7 mouse cellular contexts compared by ENCODE assay signal in genomic region chr9:106306662-106307351, GRCm38 (mm10). TPM values are rescaled to one million over a fixed set of nuclear protein-coding genes. Genes with fewer than 3 reads are reported as not detected.
DNase-seq lines count a peak whose midpoint lies in the region; ATAC-seq and TF ChIP-seq lines count a peak whose summit lies in the region.

No protein-coding gene starts in this region.

- peak; percentile 49 for ATAC-seq in Patski
- peak; percentile 76 for ATAC-seq in megakaryocyte progenitor cell, adult 5-6 weeks (replicated peaks; ENCODE audit: poor library complexity)

- H3K27me3 ChIP-seq in Patski = no peaks in the 10 kb centered on the region

- in situ Hi-C loops in Patski (cut with MboI; ENCODE audit: low pct_unique_long_range_greater_than_20kb) = loop anchor here (5.0 kb wide), 2 partner anchors 40 to 115 kb away; no protein-coding TSS in a partner anchor

- CTCF ChIA-PET in Patski (lab: Charles Lee) = interaction anchor here (0.7 to 7.4 kb wide), 25 partner anchors 9 to 170 kb away, joined by 3 to 82 read pairs (median 5); partner anchors contain the start of genes Dusp7, Parp3 and Poc1a

- peak; percentile 98 for TF ChIP-seq CTCF in Patski (IDR thresholded peaks at IDR 0.05)

- DNase-seq in Patski (ENCODE audit: low read depth, low spot score) = no peak
- peak; percentile 68 for DNase-seq in cerebellum, adult 8-10 months
- DNase-seq in frontal cortex, adult 2 months (ENCODE audit: extremely low spot score in 1 of 2, low spot score in 1 of 2) = peak; percentile 65 to 90
- peak; percentile 42 for DNase-seq in hindlimb bud, embryonic 11.5 days (ENCODE audit: extremely low spot score, low read depth, low spot score)
- peak; percentile 80 to 88 for DNase-seq in left cerebral cortex, adult 18-20 months (ENCODE audit: low spot score in 2 of 2)
- peak; percentile 82 to 91 for DNase-seq in right cerebral cortex, adult 2 months (ENCODE audit: low spot score in 2 of 2)

- POLR2A ChIA-PET in Patski (lab: Charles Lee) = interaction anchor here (1.0 kb wide), 1 partner anchor 62 kb away, joined by 4 read pairs; the partner anchor contains the start of gene Dusp7

RNA-seq across cellular contexts. Expression of gene Poc1a, which starts 25.9 kb away (rescaled TPM):
- polyA plus RNA-seq in Patski (2021) = 9.9 TPM
- 24.2 and 25.6 TPM in 2 replicates for polyA plus RNA-seq in frontal cortex, adult 2 months (2012; rRNA removed)
- total RNA-seq in left cerebral cortex, adult 18-20 months (2021) = 10 to 100 TPM; 14.8 to 16.1 TPM
- 38.9 and 50.1 TPM in 2 replicates for total RNA-seq in megakaryocyte progenitor cell, adult 5-6 weeks (2015)
- 33.2 and 43.8 TPM in 2 replicates for total RNA-seq in megakaryocyte progenitor cell, adult 5-6 weeks (2017)

RNA-seq across cellular contexts. Expression of gene Alas1, which starts 58.4 kb away (rescaled TPM):
- 91.4 TPM for polyA plus RNA-seq in Patski (2021)
- polyA plus RNA-seq in frontal cortex, adult 2 months (2012; rRNA removed) = 122 and 129 TPM in 2 replicates
- 100 to 1,000 TPM; 135 to 137 TPM for total RNA-seq in left cerebral cortex, adult 18-20 months (2021)
- 559 and 576 TPM in 2 replicates for total RNA-seq in megakaryocyte progenitor cell, adult 5-6 weeks (2015)
- 961 and 988 TPM in 2 replicates for total RNA-seq in megakaryocyte progenitor cell, adult 5-6 weeks (2017)

Comparison
In these comparisons a context has a peak if more than half of its experiments do, and no peak if none do; other contexts are left out.
1. RNA of gene Alas1, which starts 58.4 kb away (total RNA-seq): 559 to 988 TPM in megakaryocyte progenitor cell, adult 5-6 weeks; 135 to 137 TPM in left cerebral cortex, adult 18-20 months; every median in the first group is over 4 times any median in the second.